15 mouse cellular contexts compared by ENCODE assay signal in genomic region chr10:53060745-53061144, GRCm38 (mm10).
DNase-seq lines count a peak whose midpoint lies in the region.
"Had no signal": no experiment of that assay in that cellular context is flagged by ENCODE, and none has a peak within 500 bp of the region (broad histone marks: within the 10 kb centered on the region; RNA-seq: fewer than 3 reads in every experiment).

No protein-coding gene starts in this region.

- DNase-seq in layer of hippocampus, adult 11-12 months (ENCODE audit: low spot score) = peak; percentile 15
- DNase-seq in layer of hippocampus, postnatal 10 days (ENCODE audit: low spot score in 2 of 2) = no peak
- peak; percentile 18 to 21 for DNase-seq in right cerebral cortex, adult 2 months (ENCODE audit: low spot score in 2 of 2)
- DNase-seq in right cerebral cortex, postnatal 10 days (ENCODE audit: low spot score in 2 of 2) = no peak
- DNase-seq in layer of hippocampus, adult 8-10 months (ENCODE audit: low spot score in 2 of 2) = peak; percentile 24 to 31
- DNase-seq in layer of hippocampus, postnatal 36 days = peak; percentile 9 to 16
- no peak for DNase-seq in cerebellum, postnatal 14 days
- DNase-seq in retina, embryonic 14.5 days (ENCODE audit: low spot score) = no peak
- DNase-seq: adrenal gland, adult 2 months; adrenal gland, postnatal 25 days; cerebellum, adult 8-10 months; cerebellum, postnatal 25 days; gastrocnemius, postnatal 10 days; heart, adult 2 months; heart, postnatal 14 days had no signal

Comparison
In these comparisons a context has a peak if more than half of its experiments do, and no peak if none do; other contexts are left out.
1. DNase-seq: peak in layer of hippocampus, adult 11-12 months (single experiment), right cerebral cortex, adult 2 months (2 of 2), layer of hippocampus, adult 8-10 months (2 of 2) and layer of hippocampus, postnatal 36 days (2 of 2); none in layer of hippocampus, postnatal 10 days (0 of 2), right cerebral cortex, postnatal 10 days (0 of 2), cerebellum, postnatal 14 days (0 of 2) and retina, embryonic 14.5 days (single experiment).